Mouse (Mus musculus): ENCODE measurements around the gene Npr2.

GRCm38 (mm10) chr4:43675608-43676007 lies 43.9 kb downstream of the Npr2 start:
- TF ChIP-seq CTCF (IDR thresholded peaks at IDR 0.05; ENCODE audit: low read depth, low read length) (no peak), POLR2A (IDR thresholded peaks at IDR 0.05; ENCODE audit: extremely low read depth, insufficient read depth, low read length) (no peak)
